Mouse (Mus musculus) heart, postnatal 0 days (tissue): ENCODE results near the gene Litaf. TPM values are rescaled to one million over a fixed set of nuclear protein-coding genes. Genes with fewer than 3 reads are reported as not detected.
"Not testable (repeated sequence)": the region's sequence is repeated elsewhere in the genome, so short reads cannot be mapped to it uniquely, and the experiment has no call there.

Experiments used
- ATAC-seq: fragments of 200-750 bp; cut with Nextera tagmentation; 2 replicates; pipeline ENCODE4 v1.8.0; 2017; ENCODE audit warnings: low read depth, moderate number of reproducible peaks, moderate library complexity; ENCODE audit not compliant: insufficient read depth
- DNase-seq: peaks from one replicate; pipeline ENCODE4 v3.0.0-alpha.2; 2016; ENCODE audit warnings: low spot score
- H3K27ac ChIP-seq: fragments of 300-500 bp; sonication (generic); 2 replicates; pipeline ENCODE4 v1.5.1; 2014; ENCODE audit warnings: low read depth, mild to moderate bottlenecking
- H3K27me3 ChIP-seq: fragments of 300-500 bp; sonication (generic); 2 replicates; pipeline ENCODE4 v1.6.1; 2014; ENCODE audit warnings: low read length, mixed read lengths; ENCODE audit not compliant: control insufficient read depth, insufficient read depth
- H3K36me3 ChIP-seq: fragments of 300-500 bp; sonication (generic); replicated peaks from 2 replicates; pipeline ENCODE4 v1.6.1; 2014; ENCODE audit warnings: low read length, mixed read lengths; ENCODE audit not compliant: control insufficient read depth, insufficient read depth
- H3K4me1 ChIP-seq: fragments of 300-500 bp; sonication (generic); 2 replicates; pipeline ENCODE4 v1.6.1; 2014; ENCODE audit warnings: antibody characterized with exemption; ENCODE audit not compliant: control insufficient read depth, insufficient read depth
- H3K4me2 ChIP-seq: fragments of 300-500 bp; sonication (generic); 2 replicates; pipeline ENCODE4 v1.6.1; 2014; ENCODE audit warnings: low read depth, mild to moderate bottlenecking, low read length, moderate library complexity
- H3K4me3 ChIP-seq: fragments of 300-500 bp; sonication (generic); 2 replicates; pipeline ENCODE4 v1.5.1; 2014; ENCODE audit warnings: low read depth, low read length
- H3K9ac ChIP-seq: fragments of 300-500 bp; sonication (generic); replicated peaks from 2 replicates; pipeline ENCODE4 v1.6.1; 2014; ENCODE audit warnings: low read depth, low read length, mixed read lengths
- H3K9me3 ChIP-seq: fragments of 300-500 bp; sonication (generic); replicated peaks from 2 replicates; pipeline ENCODE4 v1.6.1; 2016; ENCODE audit warnings: low read length; ENCODE audit not compliant: control insufficient read depth
- CTCF ChIP-seq: IDR thresholded peaks from 2 replicates; pipeline ENCODE4 v1.5.1; 2016; ENCODE audit warnings: antibody characterized with exemption, control low read depth, low read depth
- EP300 ChIP-seq: IDR thresholded peaks from 2 replicates; pipeline ENCODE4 v1.6.1; 2016; ENCODE audit warnings: antibody characterized with exemption, low read depth
- WGBS: fragments of 180-500 bp; shearing (Covaris S2); extraction: QIAGEN DNeasy Blood & Tissue Kit; methylation state at CpG from one replicate; pipeline ENCODE4 v1.1.7; 2014; 5-methylcytosine and 5-hydroxymethylcytosine counted together
- polyA plus RNA-seq: library from polyadenylated mRNA; unstranded; fragments of >200 nt; fragmentation: Nextera tagmentation; extraction: Ambion mirVana; gene quantifications from 2 replicates; pipeline ENCODE4 v1.2.1, GENCODE M21; 2015
- total RNA-seq: library from RNA; depleted of rRNA; stranded (reverse); fragments of >200 nt; gene quantifications from 2 replicates; pipeline ENCODE4 v1.2.3, GENCODE M21; 2014; ENCODE audit warnings: low replicate concordance

Gene Litaf
- total and polyA plus RNA-seq, 2 experiments from 2014 or later: 55.7 to 77.1 TPM

- Histone ChIP-seq H3K4me2 (no peak overlapping the region), H3K9ac (no peak overlapping the region), H3K27me3 (no peaks in the 10 kb centered on the region), H3K27ac (no peak overlapping the region), H3K4me3 (no peak overlapping the region), H3K4me1 (peaks cover 4% of the 10 kb centered on the region; the same call in 1 of the 2 replicates), H3K9me3 (no peaks in the 10 kb centered on the region), H3K36me3 (peaks cover 53% of the 10 kb centered on the region)
- ATAC-seq: no peak
- TF ChIP-seq EP300 (no peak), CTCF (no peak)
- WGBS: 60% methylated on average over 7 of the region's 7 CpGs
- no peak for DNase-seq
Measured at GRCm38 (mm10) chr16:10958763-10959440, 107.1 kb downstream of the Litaf start.

DNA sequence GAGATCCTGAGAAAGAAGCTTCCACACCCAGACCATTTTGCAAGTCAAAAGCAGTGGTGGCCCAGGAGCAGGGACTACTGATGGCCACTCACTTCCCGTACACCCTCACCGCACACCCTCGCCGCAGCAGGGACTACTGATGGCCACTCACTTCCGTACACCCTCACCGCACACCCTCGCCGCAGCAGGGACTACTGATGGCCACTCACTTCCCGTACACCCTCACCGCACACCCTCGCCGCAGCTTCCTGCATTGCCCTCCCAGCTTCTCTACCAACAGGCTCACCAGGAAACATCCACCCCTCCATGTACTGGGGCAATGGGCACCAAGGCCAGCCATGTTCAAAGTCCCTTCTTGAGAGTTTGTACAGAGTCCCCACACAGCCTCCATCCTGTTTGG lies 107.7 kb downstream of the Litaf start:
- not testable (repeated sequence) for H3K27ac ChIP-seq
- 97% methylated on average over 12 of the region's 12 CpGs for WGBS

DNA sequence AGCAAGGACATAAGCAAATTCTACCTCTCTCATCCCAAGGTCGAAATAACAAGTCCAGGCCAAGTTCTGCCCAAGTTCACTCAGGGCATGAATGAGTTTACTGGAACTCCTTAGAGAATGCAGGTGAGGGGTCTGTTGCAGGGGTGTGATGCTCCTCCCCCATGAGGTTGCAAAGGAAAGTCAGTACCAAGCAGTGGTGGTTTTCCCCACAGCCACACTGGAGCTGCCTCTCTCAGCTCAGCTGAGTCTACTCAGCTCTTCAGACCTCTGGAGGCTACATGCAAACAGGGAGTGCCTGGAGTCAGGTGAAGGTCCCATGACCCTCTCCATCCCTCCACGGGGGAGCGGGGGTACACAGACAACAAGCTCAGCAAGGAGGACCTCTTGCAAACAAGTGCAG lies 108.2 kb downstream of the Litaf start:
- no peak for ATAC-seq
- Histone ChIP-seq H3K9ac (no peak overlapping the region), H3K4me3 (no peak overlapping the region), H3K9me3 (no peaks in the 10 kb centered on the region), H3K4me2 (no peak overlapping the region), H3K27me3 (no peaks in the 10 kb centered on the region), H3K36me3 (peaks cover 42% of the 10 kb centered on the region), H3K27ac (no peak overlapping the region), H3K4me1 (peaks cover 4% of the 10 kb centered on the region; the same call in 1 of the 2 replicates)
- WGBS: 76% methylated on average over 3 of the region's 3 CpGs
- DNase-seq: no peak
- TF ChIP-seq EP300 (no peak), CTCF (no peak)

More for the DNA sequence above, 107.7 kb downstream of the Litaf start:
- not testable (repeated sequence) for H3K9me3 ChIP-seq, H3K4me3 ChIP-seq, H3K9ac ChIP-seq, ATAC-seq, H3K27me3 ChIP-seq, H3K4me2 ChIP-seq, DNase-seq, H3K4me1 ChIP-seq
- H3K36me3 ChIP-seq: peaks cover 47% of the 10 kb centered on the region

DNA sequence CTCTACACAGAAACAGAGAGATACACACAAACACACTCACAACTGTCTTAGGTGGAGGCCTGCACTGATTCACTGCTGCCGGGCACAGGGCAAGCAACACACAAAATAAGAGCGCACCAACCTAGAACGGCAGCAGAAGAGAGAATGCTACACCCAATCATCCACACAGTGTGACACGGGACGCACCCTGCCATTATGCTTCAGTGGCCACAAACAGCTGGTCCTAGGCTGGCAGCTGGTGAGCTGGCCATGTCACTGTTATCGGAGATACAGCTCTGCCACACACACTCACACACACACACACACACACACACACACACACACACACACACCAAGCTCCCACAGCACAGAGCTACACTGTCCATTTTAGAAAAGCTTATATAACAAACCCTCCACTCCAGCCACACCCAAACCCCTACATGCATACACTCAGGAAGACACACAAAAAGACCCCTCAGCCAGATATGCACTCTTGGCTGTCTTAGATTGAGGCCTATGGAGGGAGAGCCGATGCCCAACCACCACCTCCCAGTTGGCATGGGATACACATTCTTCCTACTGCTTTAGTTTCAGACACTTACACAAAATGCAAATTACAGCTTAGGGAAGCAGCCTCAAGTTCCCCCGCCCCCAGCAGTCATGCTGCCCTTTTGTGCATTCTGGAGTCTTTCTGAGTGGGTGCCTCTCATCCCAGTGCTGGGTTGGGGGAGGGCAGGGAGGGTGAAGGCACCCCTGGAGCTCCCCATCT lies 108.8 kb downstream of the Litaf start:
- Histone ChIP-seq H3K9ac (no peak overlapping the region), H3K9me3 (no peaks in the 10 kb centered on the region), H3K27ac (no peak overlapping the region), H3K4me3 (no peak overlapping the region), H3K4me2 (no peak overlapping the region), H3K4me1 (peaks cover 4% of the 10 kb centered on the region; the same call in 1 of the 2 replicates), H3K36me3 (peaks cover 35% of the 10 kb centered on the region), H3K27me3 (no peaks in the 10 kb centered on the region)
- 82% methylated on average over 8 of the region's 8 CpGs for WGBS
- DNase-seq: no peak
- TF ChIP-seq EP300: no peak
- no peak for TF ChIP-seq CTCF
- ATAC-seq: no peak

DNA sequence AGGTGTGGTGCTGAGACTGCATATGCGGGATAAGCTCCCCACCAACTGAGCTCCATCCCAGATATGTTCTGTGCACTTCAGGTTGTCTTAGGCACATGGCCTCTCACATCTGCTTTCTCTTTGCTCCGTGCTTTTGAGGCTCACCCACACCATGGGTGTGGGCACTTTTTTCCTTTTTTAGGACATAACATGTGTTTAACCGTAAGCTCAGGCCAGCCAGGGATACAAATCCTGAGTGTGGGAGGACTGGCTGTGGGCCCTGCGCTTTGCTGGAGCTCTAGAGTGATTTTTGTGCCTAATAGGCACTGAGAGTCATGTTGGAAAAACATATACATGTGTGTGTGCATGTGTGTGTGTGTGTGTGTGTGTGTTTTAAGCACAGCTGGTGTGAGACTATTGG lies 110.9 kb downstream of the Litaf start:
- TF ChIP-seq EP300 (no peak), CTCF (no peak)

More for the DNA sequence above, 110.9 kb downstream of the Litaf start:
- 81% methylated on average over 4 of the region's 4 CpGs for WGBS
- H3K4me3 ChIP-seq: no peak overlapping the region
- no peaks in the 10 kb centered on the region for H3K27me3 ChIP-seq
- H3K9me3 ChIP-seq: no peaks in the 10 kb centered on the region
- H3K27ac ChIP-seq: no peak overlapping the region
- DNase-seq: no peak
- ATAC-seq: no peak
- H3K4me2 ChIP-seq: no peak overlapping the region
- H3K9ac ChIP-seq: no peak overlapping the region
- peaks cover 17% of the 10 kb centered on the region for H3K36me3 ChIP-seq
- peaks cover 4% of the 10 kb centered on the region; the same call in 1 of the 2 replicates for H3K4me1 ChIP-seq
